Mouse (Mus musculus): ENCODE results near the gene Mical3.

The Mical3 gene

DNA sequence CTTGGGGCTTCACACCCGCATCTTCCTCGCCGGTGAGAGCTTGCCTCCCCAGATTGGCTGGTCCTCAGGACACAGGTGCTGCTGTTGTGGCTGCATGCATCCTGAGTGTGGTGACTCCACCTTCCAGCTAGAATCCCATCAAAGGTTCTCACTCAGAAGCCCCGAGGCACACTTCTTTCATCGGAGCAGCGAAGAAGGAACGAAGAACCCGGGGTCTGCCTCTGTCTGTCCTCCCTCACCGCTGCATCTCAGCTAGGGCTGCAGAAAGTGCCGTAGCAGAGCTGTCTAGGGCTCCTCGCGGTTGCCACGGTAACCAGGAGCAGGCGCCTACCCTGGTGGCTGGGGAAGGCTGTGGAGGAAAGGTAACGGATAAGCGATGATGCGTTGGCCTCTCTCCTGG, at the start of gene Mical3:
Mical3 (minus strand) TSS at position 227 of the 400 bp plus-strand sequence.
- in situ Hi-C loops (cut with MboI; ENCODE audit: unreplicated experiment in 2 of 2), result loop anchor here (5.0 kb wide), 2 partner anchors 153 to 158 kb away; no protein-coding TSS in a partner anchor

DNA sequence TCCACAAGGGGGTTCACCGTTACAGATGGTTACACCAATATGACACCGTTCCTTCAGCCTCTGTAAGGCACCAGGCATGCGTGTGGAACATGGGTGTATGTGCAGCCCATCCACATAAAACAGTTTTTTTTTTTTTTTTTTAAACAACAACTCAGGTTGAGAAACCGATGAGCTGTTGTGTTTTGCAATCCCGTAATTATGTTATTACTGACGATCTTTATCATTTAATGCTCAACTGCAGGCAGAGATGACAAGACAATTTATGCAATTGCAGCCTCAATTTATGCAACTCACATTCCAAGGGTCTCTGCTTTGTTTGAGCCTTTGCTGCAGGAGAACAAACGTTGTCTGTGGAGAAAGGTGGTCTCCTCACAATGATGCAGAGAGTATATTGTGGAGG, 49.0 kb upstream of the Mical3 start:
- in situ Hi-C loops (cut with MboI; ENCODE audit: unreplicated experiment in 2 of 2), result loop anchor here (5.0 to 10.0 kb wide), 5 partner anchors 208 to 1125 kb away; partner anchors contain the start of gene M6pr (in 1 of the 2)

DNA sequence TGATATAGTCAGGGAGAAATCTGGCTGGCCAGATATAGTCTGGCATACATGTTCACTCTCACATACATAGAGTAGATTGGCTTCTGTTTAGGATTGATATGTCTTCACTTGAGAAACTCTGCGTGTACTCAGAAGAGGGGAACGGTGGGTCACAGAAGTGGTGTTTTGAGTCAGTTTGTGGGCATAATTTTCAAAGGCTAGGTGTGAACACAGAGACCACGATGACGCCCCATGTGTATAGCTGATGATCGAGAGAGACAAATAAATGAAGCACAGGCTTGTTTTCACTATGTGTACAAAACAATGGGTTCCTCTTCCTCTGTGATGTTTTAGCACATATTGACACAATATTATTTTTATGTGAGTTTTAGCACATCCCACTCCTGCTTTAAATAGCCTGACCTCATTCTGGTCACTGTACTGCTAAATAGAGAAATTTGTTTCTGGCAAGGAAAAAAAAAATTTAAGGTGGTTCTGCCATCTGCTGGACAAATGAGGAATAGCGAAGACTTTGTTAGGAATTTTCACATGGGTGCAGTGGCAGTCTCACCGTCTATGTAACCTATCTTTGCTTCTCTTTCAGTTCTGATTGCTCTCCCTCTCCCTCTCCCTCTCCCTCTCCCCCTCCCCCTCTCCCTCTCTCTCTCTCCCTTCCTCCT, 48.0 kb upstream of the Mical3 start:
- in situ Hi-C loops (cut with MboI; ENCODE audit: unreplicated experiment in 2 of 2), result loop anchor here (5.0 kb wide), 3 partner anchors 207 to 282 kb away; no protein-coding TSS in a partner anchor

- in situ Hi-C loops (cut with MboI; ENCODE audit: unreplicated experiment in 2 of 2), result loop anchor here (5.0 kb wide), 3 partner anchors 205 to 280 kb away; no protein-coding TSS in a partner anchor
Observed at GRCm38 (mm10) chr6:121177118-121177708, 46.4 kb upstream of the Mical3 start.

DNA sequence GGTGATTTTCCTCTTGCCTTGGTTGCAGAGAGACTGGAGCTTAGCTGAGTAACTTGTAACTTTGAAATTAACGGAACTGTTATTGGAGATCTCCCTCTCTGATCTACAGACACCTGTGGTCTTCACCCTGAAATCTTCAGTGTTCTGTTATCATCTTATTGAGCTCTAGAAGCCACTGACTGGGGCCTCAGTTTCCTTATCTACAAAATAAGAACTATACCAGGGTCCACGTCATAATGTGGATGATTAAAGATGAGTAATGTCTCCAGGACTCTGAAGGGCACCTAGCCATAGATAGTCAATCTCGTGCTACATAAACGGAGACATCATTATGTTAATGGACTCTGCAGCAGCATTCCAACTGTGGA, 45.9 kb upstream of the Mical3 start:
- in situ Hi-C loops (cut with MboI; ENCODE audit: unreplicated experiment in 2 of 2), result loop anchor here (5.0 kb wide), 3 partner anchors 204 to 279 kb away; no protein-coding TSS in a partner anchor

GRCm38 (mm10) chr6:121176011-121176730, 45.4 kb upstream of the Mical3 start:
- in situ Hi-C loops (cut with MboI; ENCODE audit: unreplicated experiment in 2 of 2), result loop anchor here (5.0 kb wide), 3 partner anchors 204 to 279 kb away; no protein-coding TSS in a partner anchor

GRCm38 (mm10) chr6:121174761-121175160, 44.0 kb upstream of the Mical3 start:
- in situ Hi-C loops (cut with MboI; ENCODE audit: unreplicated experiment in 2 of 2), result loop anchor here (5.0 kb wide), 3 partner anchors 202 to 277 kb away; no protein-coding TSS in a partner anchor

- in situ Hi-C loops (cut with MboI; ENCODE audit: unreplicated experiment in 2 of 2), result no loop called here
Observed at GRCm38 (mm10) chr6:121173471-121173870, 42.7 kb upstream of the Mical3 start.

- in situ Hi-C loops (cut with MboI; ENCODE audit: unreplicated experiment in 2 of 2), result no loop called here
Observed at GRCm38 (mm10) chr6:121171102-121171501, 40.3 kb upstream of the Mical3 start.

DNA sequence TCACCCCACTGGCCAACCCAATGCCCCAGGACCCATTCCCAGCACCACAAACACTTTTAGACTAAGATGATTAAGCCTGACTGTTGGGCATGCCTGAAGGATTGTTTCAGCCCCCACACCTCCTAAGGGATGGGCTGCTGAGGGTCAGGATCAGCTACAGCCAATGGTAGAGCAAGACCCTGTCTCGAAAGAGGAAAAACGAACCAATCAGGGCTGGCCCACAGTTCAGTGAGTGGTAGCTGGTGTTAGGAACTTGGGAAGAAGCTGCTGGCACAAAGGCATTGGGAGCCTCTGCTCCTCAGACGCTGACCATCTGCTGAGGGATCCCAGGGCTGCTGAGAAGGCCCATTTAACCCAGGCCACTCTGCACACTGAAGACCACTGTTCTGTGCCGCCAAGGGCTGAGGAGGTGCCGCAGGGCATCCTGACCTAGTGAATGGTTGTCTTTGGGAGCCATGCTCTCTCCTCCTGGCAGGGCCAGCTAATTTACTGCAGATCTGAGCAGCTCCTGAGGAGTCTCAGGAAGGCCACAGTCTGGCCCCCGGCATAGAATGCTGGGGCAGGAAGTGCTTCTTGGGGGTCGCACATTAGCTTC, 36.7 kb upstream of the Mical3 start:
- in situ Hi-C loops (cut with MboI; ENCODE audit: unreplicated experiment in 2 of 2), result no loop called here

DNA sequence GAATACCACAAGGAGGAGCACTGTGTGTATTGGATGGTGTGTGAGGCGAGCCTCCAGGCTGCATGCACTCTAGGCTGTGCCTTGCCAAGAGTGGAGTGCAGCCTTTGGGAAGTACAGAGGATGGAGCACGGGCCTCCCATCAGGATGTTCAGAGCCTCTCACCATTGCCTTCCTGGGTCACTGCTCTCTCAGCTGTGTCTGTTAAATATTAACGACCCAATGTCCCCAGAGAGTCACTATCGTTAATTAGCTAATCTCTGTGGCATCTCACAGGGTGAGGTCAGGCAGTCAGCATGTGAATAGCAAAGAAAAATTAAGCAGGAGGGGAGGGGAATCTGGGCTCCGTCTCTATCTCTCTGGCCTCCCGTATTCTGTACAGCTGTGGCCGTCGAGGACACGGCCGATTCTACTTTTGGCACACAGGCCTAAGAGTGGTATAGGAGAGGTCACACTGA, 35.3 kb upstream of the Mical3 start:
- in situ Hi-C loops (cut with MboI; ENCODE audit: unreplicated experiment in 2 of 2), result no loop called here

DNA sequence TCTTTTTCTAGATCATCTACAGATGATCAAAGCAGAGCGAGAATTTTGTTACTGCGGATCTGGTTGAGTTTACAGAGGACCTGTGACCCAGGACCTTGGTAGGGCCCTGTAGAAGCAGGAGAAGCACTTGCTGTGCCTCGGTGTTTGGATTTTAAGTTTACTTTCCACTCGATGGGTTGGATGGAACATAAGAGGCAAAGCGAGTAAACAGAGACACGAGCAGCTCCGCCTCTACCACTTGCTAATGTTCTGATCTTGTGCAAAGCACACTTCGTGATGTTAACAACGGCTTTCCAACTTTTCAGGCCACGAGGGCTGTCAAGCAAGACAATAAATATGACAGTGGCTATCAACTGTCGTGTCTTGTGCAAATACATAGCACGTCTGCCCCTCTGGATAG, 31.8 kb upstream of the Mical3 start:
- in situ Hi-C loops (cut with MboI; ENCODE audit: unreplicated experiment in 2 of 2), result no loop called here

GRCm38 (mm10) chr6:121160126-121160525, 29.3 kb upstream of the Mical3 start:
- in situ Hi-C loops (cut with MboI; ENCODE audit: unreplicated experiment in 2 of 2), result no loop called here

DNA sequence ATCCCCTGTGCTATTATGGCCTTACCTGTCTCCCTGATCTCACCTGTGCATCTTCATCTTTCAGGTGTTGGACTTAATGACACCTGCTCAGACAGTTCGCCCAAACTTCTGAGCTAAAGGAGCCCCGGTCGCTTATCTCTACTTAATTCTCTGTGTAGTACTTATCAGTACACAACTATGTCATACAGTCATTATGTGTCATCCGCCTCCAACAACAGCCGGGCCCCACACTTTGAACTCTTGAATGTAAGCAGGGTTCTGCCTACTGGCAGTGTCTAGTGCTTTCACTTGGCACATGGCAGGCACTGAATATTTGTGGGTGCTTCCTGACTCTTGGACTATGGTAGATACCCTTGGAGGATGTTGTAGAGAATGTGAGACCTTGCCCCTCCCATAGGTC, 28.8 kb upstream of the Mical3 start:
- in situ Hi-C loops (cut with MboI; ENCODE audit: unreplicated experiment in 2 of 2), result no loop called here

DNA sequence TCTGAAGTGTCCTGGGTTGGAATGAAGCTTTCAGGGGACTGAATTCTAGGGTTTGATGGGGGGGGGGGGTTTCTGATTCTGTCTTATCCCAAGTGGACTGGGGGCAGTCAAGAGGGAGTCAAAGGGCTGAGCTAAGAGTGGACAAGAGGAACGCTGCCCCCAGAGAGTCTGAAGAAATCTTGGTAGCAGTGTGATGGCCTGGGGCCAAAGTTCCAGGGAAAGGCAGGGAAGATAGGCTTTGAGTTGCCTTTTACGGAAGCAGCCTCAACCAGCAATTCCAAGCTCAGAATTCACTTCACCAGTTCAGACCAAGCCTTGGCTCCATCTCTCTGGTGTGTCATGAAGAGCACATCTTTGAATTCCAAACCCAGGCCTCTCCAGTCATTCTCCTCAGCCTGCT, 25.2 kb upstream of the Mical3 start:
- in situ Hi-C loops (cut with MboI; ENCODE audit: unreplicated experiment in 2 of 2), result no loop called here

DNA sequence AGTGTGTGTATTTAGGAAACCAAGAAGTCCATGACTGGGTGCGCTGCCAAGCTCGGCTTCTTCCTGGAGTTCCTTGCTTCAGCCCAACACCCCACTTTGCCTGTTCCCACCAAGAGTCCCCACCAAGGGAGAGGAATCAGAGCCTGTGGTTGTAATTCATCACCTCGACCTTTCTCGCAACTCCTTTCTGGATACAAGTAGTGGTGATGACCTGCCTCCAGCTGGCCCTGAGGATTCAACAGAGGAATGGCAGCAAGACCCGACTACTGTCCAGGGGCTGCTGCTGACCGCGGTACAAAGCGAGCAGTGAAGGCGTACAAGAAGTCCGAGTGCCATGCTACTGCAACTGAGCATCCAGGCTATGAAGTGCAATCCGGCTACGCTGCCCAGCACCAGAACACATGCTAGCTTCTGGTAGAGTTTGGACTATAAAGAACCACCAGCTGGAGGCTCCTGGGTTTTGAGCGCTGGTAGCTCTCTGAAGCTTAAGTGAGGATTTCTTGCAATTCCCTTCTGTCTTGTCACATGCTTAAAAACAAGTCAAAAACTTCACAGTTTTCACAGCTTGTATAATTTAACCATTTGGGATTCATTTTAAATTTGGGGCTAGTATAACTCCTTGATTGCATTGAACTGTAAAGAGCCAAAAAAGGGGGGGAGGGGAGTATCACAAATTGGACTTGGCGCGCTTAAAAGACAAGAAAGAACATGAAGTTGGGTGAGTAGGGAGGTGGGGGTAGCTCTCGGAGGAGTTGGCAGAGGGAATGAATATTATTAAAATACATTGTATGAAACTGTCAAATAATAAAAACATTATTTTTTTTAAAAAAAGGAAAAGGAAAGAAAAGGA, 23.9 kb upstream of the Mical3 start:
- in situ Hi-C loops (cut with MboI; ENCODE audit: unreplicated experiment in 2 of 2), result no loop called here

DNA sequence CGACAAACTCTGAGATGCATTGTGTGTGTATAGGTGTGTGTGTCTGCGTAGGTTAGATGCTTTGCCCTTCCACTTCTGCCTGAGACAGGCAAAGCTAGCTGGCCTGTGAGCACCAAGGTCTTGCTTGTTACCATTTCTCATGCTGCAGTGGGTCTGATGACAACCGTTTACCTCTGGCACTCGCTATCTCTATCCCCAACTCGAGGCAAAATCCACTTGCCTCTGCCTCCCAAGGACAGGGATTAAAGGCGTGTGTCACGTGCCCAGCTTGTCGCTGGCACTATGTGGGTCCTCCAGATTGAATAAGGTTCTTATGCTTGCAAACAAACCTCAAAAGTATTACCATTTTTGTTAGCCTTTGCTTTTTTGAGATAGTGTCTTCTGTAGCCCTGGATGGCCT, 22.4 kb upstream of the Mical3 start:
- in situ Hi-C loops (cut with MboI; ENCODE audit: unreplicated experiment in 2 of 2), result no loop called here

DNA sequence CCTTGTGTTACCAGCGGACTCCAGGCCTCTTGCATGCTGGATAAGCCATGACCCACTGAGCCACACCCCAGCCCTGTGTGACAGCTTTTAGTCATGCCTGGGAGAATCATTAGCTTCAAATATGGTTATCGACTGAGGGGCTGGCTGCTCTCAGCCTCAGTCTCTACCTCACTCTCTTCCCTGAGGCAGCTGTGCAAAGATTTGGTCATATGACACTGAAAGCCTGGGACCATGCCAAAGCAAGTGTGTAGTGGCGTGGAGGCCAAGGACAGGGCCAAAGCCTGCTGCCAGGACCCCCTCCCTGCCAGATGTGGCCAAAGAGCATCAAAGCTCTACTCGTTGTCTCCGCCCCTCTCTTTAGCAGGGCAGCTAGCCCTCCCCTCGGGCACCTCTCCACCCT, 20.9 kb upstream of the Mical3 start:
- in situ Hi-C loops (cut with MboI; ENCODE audit: unreplicated experiment in 2 of 2), result no loop called here

GRCm38 (mm10) chr6:121150126-121150525, 19.3 kb upstream of the Mical3 start:
- in situ Hi-C loops (cut with MboI; ENCODE audit: unreplicated experiment in 2 of 2), result no loop called here

GRCm38 (mm10) chr6:121149420-121149819, 18.6 kb upstream of the Mical3 start:
- in situ Hi-C loops (cut with MboI; ENCODE audit: unreplicated experiment in 2 of 2), result no loop called here

All from v-Abl transformed pro-B cells (cell line).